Mouse (Mus musculus): ENCODE data around the gene Vldlr. TPM values are rescaled to one million over a fixed set of nuclear protein-coding genes. Genes with fewer than 3 reads are reported as not detected.

Vldlr gene
- not detected in 4 replicates for total RNA-seq (2023; ENCODE audit: inconsistent age)

DNA sequence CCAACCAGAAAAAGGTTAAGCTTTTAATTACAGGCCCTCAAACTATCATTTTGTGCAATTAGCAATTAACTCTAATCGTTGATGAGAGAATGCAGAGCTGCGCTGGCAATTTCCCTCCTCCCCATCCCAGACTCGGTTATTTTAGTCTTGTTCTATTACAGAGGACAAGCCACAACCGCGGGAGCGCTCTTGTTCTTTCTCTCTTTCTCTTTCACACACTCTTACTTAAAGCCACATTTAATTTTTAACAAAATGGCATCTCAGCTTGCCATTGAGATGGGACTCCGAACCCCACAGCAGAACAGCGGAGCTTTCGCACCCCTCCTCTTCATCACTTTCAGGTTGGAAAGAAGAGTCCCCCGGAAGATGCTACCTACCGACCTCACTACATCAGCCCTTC is at the start of gene Vldlr:
TSS of gene Vldlr (plus strand) at position 167 of the 400 bp plus-strand sequence.

Other genes starting within 250 kb of the Vldlr start
- not detected in 4 replicates for gene Kcnv2, start 106.1 kb downstream of the Vldlr start, total RNA-seq (2023; ENCODE audit: inconsistent age)
- gene Pum3, start 213.3 kb downstream of the Vldlr start, total RNA-seq (2023; ENCODE audit: inconsistent age), result 83.6 to 102 TPM (median 87.7 TPM) in 4 replicates